Mouse (Mus musculus): Measurements from ENCODE around the gene Tmem44. TPM values are rescaled to one million over a fixed set of nuclear protein-coding genes. Genes with fewer than 3 reads are reported as not detected.

The Tmem44 gene
- polyA plus RNA-seq, 1 experiment from 2014 or later = 57.5 TPM

DNA sequence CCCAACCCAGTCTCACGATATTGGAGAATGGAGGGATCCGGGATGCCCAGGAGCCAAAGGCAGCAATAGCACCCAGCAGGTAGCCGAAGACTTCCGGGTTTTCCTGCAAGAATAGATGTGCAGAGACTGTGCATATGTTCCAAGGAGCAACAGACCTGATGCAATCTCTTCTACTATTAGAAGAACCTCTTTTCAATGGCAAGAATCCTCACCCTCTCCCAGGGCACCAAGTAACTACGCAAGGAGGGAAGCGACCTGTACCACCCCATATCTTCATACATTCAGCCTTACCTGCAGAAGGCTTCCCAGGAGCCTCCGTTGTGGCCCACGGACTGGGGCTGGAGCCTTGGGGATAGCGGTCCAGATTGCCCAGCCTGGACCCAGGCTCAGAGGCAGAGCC is 7.3 kb downstream of the Tmem44 start:
- H3K9ac ChIP-seq (ENCODE audit: low read length) = no peak overlapping the region
- no peaks in the 10 kb centered on the region for H3K4me1 ChIP-seq (ENCODE audit: control insufficient read depth, insufficient read depth, low read length)
- DNase-seq (ENCODE audit: low spot score) = no peak
- peaks cover 54% of the 10 kb centered on the region for H3K36me3 ChIP-seq (ENCODE audit: control insufficient read depth, insufficient read depth, low read length)
- no peaks in the 10 kb centered on the region for H3K9me3 ChIP-seq (replicated peaks; ENCODE audit: control insufficient read depth, low read length)
- ATAC-seq = no peak
- no peak overlapping the region for H3K4me2 ChIP-seq (ENCODE audit: low read length)
- H3K27ac ChIP-seq (ENCODE audit: low read depth, low read length) = no peak overlapping the region
- no peaks in the 10 kb centered on the region for H3K27me3 ChIP-seq (replicated peaks; ENCODE audit: control insufficient read depth, insufficient read depth, low read length)
- WGBS = 89% methylated on average over 9 of the region's 9 CpGs
- no peak overlapping the region for H3K4me3 ChIP-seq (ENCODE audit: low read depth, low read length)

DNA sequence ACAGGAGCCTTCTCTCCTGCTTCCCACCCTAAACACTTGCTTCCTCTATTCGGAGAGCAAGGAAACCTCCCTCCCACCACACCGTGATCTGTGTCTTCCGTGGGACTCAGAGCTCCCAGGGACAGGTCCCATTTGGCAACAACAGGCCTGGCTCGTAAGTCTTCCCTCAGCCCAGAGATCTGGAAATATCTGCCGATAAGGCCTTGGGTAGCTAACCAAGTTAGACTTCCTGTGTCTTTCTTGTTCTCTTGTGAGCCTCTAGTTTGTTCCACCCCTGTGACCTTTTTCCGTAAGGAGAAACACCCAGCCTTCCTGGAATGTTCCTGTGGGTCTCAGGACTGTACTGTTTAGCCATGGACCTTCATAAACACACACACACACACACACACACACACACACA is 7.8 kb downstream of the Tmem44 start:
- Histone ChIP-seq H3K9me3 (replicated peaks; ENCODE audit: control insufficient read depth, low read length) (no peaks in the 10 kb centered on the region), H3K9ac (ENCODE audit: low read length) (no peak overlapping the region), H3K27ac (ENCODE audit: low read depth, low read length) (no peak overlapping the region), H3K36me3 (ENCODE audit: control insufficient read depth, insufficient read depth, low read length) (peaks cover 54% of the 10 kb centered on the region), H3K4me3 (ENCODE audit: low read depth, low read length) (no peak overlapping the region), H3K4me2 (ENCODE audit: low read length) (no peak overlapping the region), H3K4me1 (ENCODE audit: control insufficient read depth, insufficient read depth, low read length) (no peaks in the 10 kb centered on the region), H3K27me3 (replicated peaks; ENCODE audit: control insufficient read depth, insufficient read depth, low read length) (no peaks in the 10 kb centered on the region)
- ATAC-seq = no peak
- DNase-seq (ENCODE audit: low spot score) = no peak
- 90% methylated on average over 6 of the region's 6 CpGs for WGBS

DNA sequence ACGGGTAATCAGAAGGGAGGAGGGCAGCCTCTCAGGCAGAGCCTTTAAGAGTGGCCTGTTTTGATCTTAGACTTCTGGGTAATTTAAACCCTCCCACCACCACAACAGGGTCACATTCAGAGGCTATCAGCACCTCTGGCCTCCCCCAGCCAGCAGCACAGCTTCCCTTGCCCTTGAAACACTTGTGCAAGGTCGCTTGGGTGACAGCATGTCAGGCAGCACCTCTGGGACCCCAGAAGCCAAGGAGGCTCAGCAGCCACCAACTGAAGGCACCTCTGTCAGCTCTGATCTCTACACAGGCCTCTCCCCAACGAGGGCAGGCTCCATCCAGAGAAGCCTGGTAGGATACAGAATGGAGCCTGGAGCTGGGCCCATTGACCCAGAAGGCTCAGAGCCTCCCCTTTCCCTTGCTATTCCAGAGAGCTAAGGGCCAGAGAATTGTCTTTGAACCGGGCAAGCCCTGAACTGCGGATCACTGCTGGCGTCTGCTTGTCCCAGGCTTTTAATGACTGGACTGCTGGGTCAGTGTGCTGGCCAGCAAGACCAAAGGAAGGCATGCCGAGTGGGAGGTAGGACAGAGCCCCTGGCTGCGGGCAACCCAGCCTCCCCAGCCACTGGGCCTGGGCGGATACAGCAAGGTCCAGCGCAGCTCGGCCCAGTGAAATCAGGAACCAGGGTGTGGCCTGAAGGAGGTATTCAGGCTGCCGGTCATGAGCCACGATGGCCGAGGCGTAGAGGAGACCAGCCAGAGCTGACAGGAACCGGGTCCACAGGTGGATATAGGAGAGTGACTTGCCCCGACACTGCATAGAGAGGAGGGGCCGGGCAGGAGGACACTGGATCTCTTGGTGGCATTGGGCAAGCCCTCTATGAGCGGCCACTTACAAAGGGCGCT is 10.3 kb downstream of the Tmem44 start:
- H3K4me2 ChIP-seq (ENCODE audit: low read length) = no peak overlapping the region
- ATAC-seq = no peak

DNA sequence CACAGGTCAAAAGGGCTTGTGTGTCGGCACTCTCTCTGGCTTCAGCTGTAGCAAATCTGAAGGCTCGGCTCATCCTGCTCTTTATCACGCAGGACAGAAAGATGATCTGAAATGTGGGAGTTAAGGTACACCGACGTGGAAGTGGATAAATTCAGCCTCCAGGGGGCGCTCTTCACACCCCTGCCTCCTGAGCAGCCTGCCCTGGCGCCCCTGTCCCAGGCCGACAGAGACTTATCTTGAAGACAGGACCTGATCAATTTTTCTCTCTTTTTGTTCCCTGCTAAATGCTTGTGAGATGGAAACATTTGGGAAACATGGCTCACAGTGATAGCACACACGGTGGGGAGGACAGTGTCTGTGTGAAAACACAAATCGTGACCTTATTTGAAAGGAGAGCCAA is 11.2 kb downstream of the Tmem44 start:
- H3K4me2 ChIP-seq (ENCODE audit: low read length) = no peak overlapping the region
- peaks cover 36% of the 10 kb centered on the region for H3K36me3 ChIP-seq (ENCODE audit: control insufficient read depth, insufficient read depth, low read length)
- WGBS = 29% methylated on average over 10 of the region's 10 CpGs
- no peaks in the 10 kb centered on the region for H3K27me3 ChIP-seq (replicated peaks; ENCODE audit: control insufficient read depth, insufficient read depth, low read length)
- no peak overlapping the region for H3K4me3 ChIP-seq (ENCODE audit: low read depth, low read length)
- DNase-seq (ENCODE audit: low spot score) (peak; percentile 58), ATAC-seq (peak; percentile 54)
- H3K9me3 ChIP-seq (replicated peaks; ENCODE audit: control insufficient read depth, low read length) = no peaks in the 10 kb centered on the region
- H3K4me1 ChIP-seq (ENCODE audit: control insufficient read depth, insufficient read depth, low read length) = no peaks in the 10 kb centered on the region
- no peak overlapping the region for H3K27ac ChIP-seq (ENCODE audit: low read depth, low read length)
- no peak overlapping the region for H3K9ac ChIP-seq (ENCODE audit: low read length)

More for the DNA sequence above, 10.3 kb downstream of the Tmem44 start:
- no peaks in the 10 kb centered on the region for H3K4me1 ChIP-seq (ENCODE audit: control insufficient read depth, insufficient read depth, low read length)
- H3K9me3 ChIP-seq (replicated peaks; ENCODE audit: control insufficient read depth, low read length) = no peaks in the 10 kb centered on the region
- peaks cover 45% of the 10 kb centered on the region for H3K36me3 ChIP-seq (ENCODE audit: control insufficient read depth, insufficient read depth, low read length)
- no peak overlapping the region for H3K9ac ChIP-seq (ENCODE audit: low read length)
- WGBS = 74% methylated on average over 20 of the region's 20 CpGs
- no peak for DNase-seq (ENCODE audit: low spot score)
- no peak overlapping the region for H3K27ac ChIP-seq (ENCODE audit: low read depth, low read length)
- no peaks in the 10 kb centered on the region for H3K27me3 ChIP-seq (replicated peaks; ENCODE audit: control insufficient read depth, insufficient read depth, low read length)
- H3K4me3 ChIP-seq (ENCODE audit: low read depth, low read length) = no peak overlapping the region

DNA sequence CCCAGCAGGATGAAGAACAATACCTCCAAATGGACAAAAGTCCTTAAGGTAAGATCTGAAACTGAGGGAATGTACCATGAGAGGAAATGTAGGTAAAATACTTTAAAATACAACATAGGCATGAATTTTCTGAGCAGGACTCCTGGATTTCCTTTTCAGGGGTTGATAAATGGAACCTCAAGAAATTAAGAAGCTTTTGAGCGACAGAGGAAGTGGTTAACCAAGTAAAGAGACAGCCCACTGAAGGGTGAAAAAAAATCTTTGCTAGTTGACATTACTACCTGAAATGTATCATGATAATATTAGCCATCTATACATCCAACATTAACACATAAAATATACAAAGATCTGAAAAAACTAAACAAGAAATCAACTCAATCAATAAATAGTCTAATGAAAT is 15.6 kb downstream of the Tmem44 start:
- WGBS = 85% methylated on average over 1 of the region's 1 CpGs
- no peaks in the 10 kb centered on the region for H3K9me3 ChIP-seq (replicated peaks; ENCODE audit: control insufficient read depth, low read length)
- no peaks in the 10 kb centered on the region for H3K4me1 ChIP-seq (ENCODE audit: control insufficient read depth, insufficient read depth, low read length)
- no peaks in the 10 kb centered on the region for H3K27me3 ChIP-seq (replicated peaks; ENCODE audit: control insufficient read depth, insufficient read depth, low read length)
- H3K27ac ChIP-seq (ENCODE audit: low read depth, low read length) = no peak overlapping the region
- H3K4me2 ChIP-seq (ENCODE audit: low read length) = no peak overlapping the region
- H3K9ac ChIP-seq (ENCODE audit: low read length) = no peak overlapping the region
- ATAC-seq (no peak), DNase-seq (ENCODE audit: low spot score) (no peak)
- H3K36me3 ChIP-seq (ENCODE audit: control insufficient read depth, insufficient read depth, low read length) = peaks cover 23% of the 10 kb centered on the region; the same call in 1 of the 2 replicates
- H3K4me3 ChIP-seq (ENCODE audit: low read depth, low read length) = no peak overlapping the region

DNA sequence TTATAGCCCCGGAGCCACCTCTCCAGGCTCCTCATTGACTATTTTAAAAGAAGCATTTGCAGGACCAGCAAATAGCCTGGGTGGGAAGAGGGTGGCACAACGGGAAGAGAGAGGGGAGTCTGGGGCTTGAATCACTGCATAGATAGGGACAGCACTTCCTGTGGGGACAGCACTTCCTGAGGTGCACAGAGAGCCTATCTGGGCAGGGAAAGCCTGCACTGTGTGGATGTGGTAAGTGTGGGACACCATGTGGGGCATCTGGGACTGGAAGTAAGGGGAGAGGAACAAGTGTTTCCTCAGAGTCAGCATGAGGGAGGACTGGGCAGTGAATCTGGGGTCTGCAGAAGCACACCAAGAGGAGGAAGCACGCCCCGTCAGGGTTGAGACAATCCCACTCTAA is 17.1 kb downstream of the Tmem44 start:
- WGBS = 85% methylated on average over 4 of the region's 4 CpGs
- no peak overlapping the region for H3K4me3 ChIP-seq (ENCODE audit: low read depth, low read length)
- H3K9ac ChIP-seq (ENCODE audit: low read length) = no peak overlapping the region
- peaks cover 35% of the 10 kb centered on the region; the same call in 1 of the 2 replicates for H3K36me3 ChIP-seq (ENCODE audit: control insufficient read depth, insufficient read depth, low read length)
- H3K9me3 ChIP-seq (replicated peaks; ENCODE audit: control insufficient read depth, low read length) = no peaks in the 10 kb centered on the region
- DNase-seq (ENCODE audit: low spot score) = no peak
- H3K27ac ChIP-seq (ENCODE audit: low read depth, low read length) = no peak overlapping the region
- no peak overlapping the region for H3K4me2 ChIP-seq (ENCODE audit: low read length)
- H3K4me1 ChIP-seq (ENCODE audit: control insufficient read depth, insufficient read depth, low read length) = no peaks in the 10 kb centered on the region
- no peaks in the 10 kb centered on the region for H3K27me3 ChIP-seq (replicated peaks; ENCODE audit: control insufficient read depth, insufficient read depth, low read length)
- ATAC-seq = no peak

DNA sequence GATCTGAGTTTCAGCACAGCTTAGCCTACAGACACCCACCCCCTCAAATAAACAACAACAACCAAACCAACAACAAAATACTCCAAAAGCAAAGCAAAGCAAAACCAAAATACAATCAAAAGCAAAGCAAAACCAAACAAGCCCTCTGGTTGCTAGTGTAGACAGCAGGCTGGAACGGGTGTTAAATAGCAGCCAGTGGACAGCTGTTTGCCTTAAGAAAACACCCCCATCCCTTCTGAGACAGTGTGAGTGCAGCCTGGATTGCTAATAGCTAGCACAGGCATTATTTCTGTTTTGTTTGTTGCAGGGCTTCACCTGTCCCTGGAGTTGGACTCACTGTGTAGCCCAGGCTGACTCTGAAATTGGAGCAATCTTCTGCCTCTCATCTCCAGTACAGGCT is 17.7 kb downstream of the Tmem44 start:
- DNase-seq (ENCODE audit: low spot score) = no peak
- no peak overlapping the region for H3K27ac ChIP-seq (ENCODE audit: low read depth, low read length)
- no peaks in the 10 kb centered on the region for H3K4me1 ChIP-seq (ENCODE audit: control insufficient read depth, insufficient read depth, low read length)
- peaks cover 39% of the 10 kb centered on the region; the same call in 1 of the 2 replicates for H3K36me3 ChIP-seq (ENCODE audit: control insufficient read depth, insufficient read depth, low read length)
- WGBS = 83% methylated on average over 1 of the region's 1 CpGs
- ATAC-seq = no peak
- no peak overlapping the region for H3K4me2 ChIP-seq (ENCODE audit: low read length)
- no peaks in the 10 kb centered on the region for H3K9me3 ChIP-seq (replicated peaks; ENCODE audit: control insufficient read depth, low read length)
- no peak overlapping the region for H3K4me3 ChIP-seq (ENCODE audit: low read depth, low read length)
- no peaks in the 10 kb centered on the region for H3K27me3 ChIP-seq (replicated peaks; ENCODE audit: control insufficient read depth, insufficient read depth, low read length)
- no peak overlapping the region for H3K9ac ChIP-seq (ENCODE audit: low read length)

DNA sequence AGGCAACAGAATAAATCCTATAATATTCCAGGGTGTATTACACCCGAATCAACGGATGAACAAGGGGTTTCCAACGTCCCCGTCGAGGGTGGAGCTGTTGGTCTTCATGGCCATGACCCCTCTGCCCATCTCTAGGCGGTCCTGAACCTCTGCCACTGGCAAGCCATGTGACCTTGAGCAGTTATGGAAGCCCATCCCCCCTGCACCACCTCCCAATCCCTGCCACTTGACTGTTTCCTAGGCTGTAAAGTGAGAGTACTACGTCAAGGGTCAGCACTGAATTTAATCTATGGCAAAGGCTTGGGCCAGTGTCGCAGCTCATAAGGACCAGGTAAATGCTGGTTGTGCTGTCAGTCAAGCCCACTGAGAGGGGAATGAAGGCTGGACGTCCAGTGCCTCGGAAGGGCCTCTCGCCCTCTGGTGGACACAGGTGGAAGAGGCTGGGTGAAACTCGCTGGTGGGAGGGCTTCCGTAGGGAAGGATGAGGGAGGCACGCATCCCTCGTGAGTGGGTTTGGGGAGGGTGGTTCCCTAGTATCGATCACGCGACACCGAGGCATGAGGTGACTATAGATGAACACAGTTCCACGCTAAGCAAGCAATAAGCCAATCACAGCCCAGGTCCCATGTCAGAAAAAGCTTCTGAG is 18.8 kb downstream of the Tmem44 start:
- ATAC-seq (peak; percentile 47; the same call in 1 of the 2 replicates), DNase-seq (ENCODE audit: low spot score) (peak; percentile 47)
- Histone ChIP-seq H3K4me3 (ENCODE audit: low read depth, low read length) (no peak overlapping the region), H3K4me2 (ENCODE audit: low read length) (no peak overlapping the region), H3K4me1 (ENCODE audit: control insufficient read depth, insufficient read depth, low read length) (no peaks in the 10 kb centered on the region), H3K27ac (ENCODE audit: low read depth, low read length) (no peak overlapping the region), H3K36me3 (ENCODE audit: control insufficient read depth, insufficient read depth, low read length) (peaks cover 38% of the 10 kb centered on the region; the same call in 1 of the 2 replicates), H3K9ac (ENCODE audit: low read length) (no peak overlapping the region), H3K9me3 (replicated peaks; ENCODE audit: control insufficient read depth, low read length) (no peaks in the 10 kb centered on the region), H3K27me3 (replicated peaks; ENCODE audit: control insufficient read depth, insufficient read depth, low read length) (no peaks in the 10 kb centered on the region)
- 32% methylated on average over 20 of the region's 20 CpGs for WGBS

DNA sequence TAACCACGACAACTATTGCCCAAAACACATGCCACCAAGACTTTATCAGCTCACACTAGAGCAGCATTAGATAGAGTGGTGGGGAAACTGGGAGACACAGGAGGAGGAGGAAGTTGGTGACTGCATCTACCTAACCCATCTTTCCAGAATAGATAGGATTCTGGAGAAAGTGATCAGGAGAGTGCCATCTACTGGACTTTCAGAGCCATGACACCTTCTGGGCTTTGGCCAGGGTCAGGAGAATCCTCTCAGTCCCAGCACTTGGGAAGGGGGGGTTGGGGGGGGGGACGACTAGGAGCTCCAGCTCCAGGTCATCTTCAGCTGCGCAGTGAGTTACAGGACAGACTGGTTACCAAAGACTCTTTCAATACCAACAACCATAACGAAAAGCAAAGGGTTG is 19.8 kb downstream of the Tmem44 start:
- Histone ChIP-seq H3K4me3 (ENCODE audit: low read depth, low read length) (no peak overlapping the region), H3K27ac (ENCODE audit: low read depth, low read length) (no peak overlapping the region), H3K9me3 (replicated peaks; ENCODE audit: control insufficient read depth, low read length) (no peaks in the 10 kb centered on the region), H3K27me3 (replicated peaks; ENCODE audit: control insufficient read depth, insufficient read depth, low read length) (no peaks in the 10 kb centered on the region), H3K4me1 (ENCODE audit: control insufficient read depth, insufficient read depth, low read length) (no peaks in the 10 kb centered on the region), H3K4me2 (ENCODE audit: low read length) (no peak overlapping the region), H3K9ac (ENCODE audit: low read length) (no peak overlapping the region), H3K36me3 (ENCODE audit: control insufficient read depth, insufficient read depth, low read length) (peaks cover 42% of the 10 kb centered on the region; the same call in 1 of the 2 replicates)
- peak; percentile 44 for DNase-seq (ENCODE audit: low spot score)
- no peak; the same call in 1 of the 2 replicates for ATAC-seq
- 53% methylated on average over 4 of the region's 4 CpGs for WGBS

Data from forebrain, embryonic 14.5 days (tissue).